Mouse (Mus musculus) liver, embryonic 18 days (tissue): Measurements from ENCODE around the gene Prss41. TPM values are rescaled to one million over a fixed set of nuclear protein-coding genes. Genes with fewer than 3 reads are reported as not detected.

Source experiments
- polyA plus RNA-seq: library from polyadenylated mRNA; depleted of rRNA; stranded (reverse); fragments of >200 nt; gene quantifications from 2 replicates; pipeline ENCODE4 v1.2.3, GENCODE M21; 2012; rRNA removed

Gene Prss41
- polyA plus RNA-seq: 0.14 and 0.19 TPM in 2 replicates

DNA sequence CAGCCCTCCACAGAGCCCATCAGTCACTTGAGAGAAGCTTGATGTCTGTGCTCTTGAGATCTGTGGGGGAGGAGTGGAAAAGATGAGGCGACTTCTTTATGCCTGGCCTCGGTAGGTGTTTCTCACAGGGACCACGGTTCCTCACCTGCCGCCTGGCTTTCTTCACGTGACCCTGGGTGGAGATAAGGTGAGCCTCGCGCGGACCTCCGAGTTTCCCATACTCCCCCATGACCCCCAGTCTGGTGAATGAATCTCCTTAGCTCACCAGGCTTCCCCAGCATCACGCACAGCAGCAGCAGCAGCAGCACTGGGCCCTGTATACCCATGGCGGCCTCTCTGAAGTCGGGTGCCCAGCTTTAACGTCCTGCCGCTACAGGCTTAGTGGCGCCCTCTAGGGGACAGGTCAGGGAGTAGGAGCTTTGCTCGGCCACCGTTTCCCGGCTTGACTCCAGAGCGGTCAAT is at the start of gene Prss41, which contains the start of gene Prss32:
Gene Prss41 (minus strand): TSS at position 361 of the 462 bp plus-strand sequence.
Gene Prss32 (plus strand): TSS at position 44 of the 462 bp plus-strand sequence.

DNA sequence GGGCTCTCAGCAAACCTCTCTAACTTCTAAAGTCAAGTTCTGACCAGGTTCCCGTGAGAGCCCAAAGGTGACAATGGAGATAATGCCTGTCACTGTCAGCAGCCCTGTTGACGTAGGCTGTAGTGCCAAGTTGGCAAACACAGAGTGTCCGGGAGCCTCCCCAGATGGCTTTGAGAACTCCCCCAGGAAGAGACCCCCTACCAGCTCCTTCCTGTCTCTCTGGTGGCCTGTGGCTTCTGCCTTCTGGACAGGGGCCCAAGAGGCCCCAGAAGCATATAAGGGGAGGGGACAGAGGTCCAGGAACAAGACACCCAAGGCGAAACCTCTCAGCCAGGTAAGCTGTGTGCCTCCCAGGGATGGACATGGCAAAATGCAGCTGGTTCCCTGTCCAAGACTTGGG is 36.6 kb upstream of the Prss41 start, which contains the start of the genes Dcpp1 and Dcpp2:
Gene Dcpp1 (plus strand): TSS at position 301 of the 400 bp plus-strand sequence.
Gene Dcpp2 (plus strand): TSS at position 305 of the 400 bp plus-strand sequence.

DNA sequence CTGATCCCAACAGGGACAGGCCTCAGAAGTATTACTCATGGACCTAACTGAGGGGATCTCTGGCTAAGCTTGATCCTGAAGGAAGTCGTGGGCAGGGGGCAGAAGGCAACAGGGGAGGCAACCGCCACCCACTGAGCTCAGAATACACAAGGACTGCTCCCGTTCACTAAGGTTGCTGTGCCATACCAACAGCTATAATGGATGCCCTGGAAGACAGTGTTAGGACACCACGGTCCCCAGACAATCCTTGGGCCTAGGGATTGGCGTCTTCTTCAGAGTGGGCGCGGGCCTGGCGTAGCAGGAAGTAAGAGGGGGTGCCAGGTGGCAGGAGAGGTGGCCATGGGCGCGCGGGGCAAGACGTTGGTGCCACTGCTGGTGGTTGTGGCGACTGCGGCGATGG is 23.8 kb upstream of the Prss41 start, which contains the start of gene Prss21:
Gene Prss21 (plus strand): TSS at position 301 of the 400 bp plus-strand sequence.

DNA sequence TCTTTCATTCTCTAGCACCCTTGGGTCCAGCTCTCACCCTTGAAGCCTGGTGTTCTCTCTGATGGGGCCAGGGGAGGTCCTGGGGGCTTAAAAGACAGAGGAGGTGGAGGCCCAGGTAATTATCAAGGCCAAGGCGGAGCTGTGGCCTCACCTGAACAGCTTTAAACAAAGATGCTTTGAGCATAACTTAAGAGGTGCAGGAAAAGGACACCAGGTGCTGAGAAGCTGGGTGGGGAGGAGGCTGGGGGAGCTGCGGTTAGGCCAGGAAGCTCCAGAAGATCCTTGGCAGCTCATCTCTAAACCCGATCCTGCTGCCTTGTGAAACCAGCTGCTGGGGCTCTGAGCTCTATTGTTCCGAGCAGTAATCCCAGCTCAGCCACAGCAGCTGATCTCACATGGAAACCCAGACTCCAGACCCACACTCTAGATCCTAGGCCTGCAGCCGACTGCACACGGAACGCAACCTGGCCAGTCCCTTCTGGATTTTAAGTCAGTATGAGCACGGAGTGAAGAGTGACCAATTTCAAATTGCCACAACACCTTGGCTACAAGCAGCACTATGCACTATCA is 7.9 kb downstream of the Prss41 start, which contains the start of gene Prss33:
Gene Prss33 (minus strand): TSS at position 51 of the 570 bp plus-strand sequence.

DNA sequence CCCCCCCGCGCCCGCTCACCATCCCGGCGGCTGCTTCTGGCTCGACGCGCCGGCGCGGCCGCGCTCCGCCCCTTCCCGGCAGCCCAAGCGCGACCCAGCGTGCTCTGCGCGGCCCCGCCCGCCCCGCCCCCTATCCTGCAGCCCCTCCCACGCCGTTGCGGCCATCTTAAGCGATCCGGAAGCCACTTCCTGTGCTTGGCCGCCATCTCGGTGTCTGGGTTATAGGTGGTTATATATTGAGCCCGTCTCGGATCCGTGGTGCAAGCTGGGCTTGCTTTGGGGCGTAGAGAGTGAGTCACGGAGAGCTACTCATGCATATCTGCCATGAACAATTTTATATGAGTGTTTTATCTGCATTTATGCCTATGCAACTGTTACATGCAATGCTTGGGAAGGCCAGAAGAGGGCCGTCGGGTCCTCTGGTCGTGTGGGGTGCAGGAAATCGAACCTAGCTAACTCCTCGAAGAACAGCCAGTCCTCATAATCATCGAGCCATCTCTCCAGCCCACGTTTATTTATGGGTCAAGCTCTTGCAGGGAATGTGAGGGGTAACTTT is 14.8 kb downstream of the Prss41 start, which contains the start of gene Elob:
Gene Elob (minus strand): TSS at position 73 of the 556 bp plus-strand sequence.

DNA sequence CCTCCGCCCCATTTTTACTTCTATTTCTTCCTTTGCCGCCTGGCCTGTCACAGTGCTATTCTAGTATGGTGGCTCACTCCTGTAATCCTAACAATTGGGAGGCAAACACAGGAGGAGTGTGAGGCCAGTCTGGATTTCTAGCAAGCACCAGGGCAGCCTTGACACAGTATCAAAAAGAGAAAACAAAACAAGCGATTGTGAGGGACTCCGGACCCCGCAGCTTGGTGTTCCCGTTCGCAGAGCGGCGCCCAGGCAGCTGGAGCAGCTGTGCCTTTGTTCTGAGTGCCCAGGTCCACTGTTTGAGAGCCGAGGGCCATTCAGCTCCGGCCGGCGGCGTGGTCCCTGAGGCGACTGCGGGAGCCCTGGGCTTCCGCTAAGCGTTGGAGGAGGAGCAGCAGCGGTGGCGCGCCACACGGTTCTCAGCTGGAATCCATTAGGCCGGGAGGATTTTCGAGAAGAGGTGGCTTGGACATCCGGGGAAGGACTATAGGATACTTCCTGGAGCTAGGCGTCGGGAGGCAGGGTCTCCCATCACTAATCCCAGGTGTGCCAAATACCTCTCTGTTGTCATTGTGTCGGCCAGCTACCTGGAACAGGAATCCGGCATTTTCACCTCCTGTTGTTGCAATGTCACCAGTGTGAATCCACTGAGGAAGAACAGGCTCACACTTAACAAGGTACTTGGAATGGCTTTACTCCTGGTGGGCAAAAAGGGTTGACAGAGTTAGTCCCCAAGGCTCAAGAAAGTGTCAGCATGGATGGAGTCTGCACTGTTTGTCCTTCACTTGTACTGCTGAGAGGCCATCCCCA is 53.5 kb downstream of the Prss41 start, which contains the start of gene Srrm2:
Gene Srrm2 (plus strand): TSS at position 264 of the 810 bp plus-strand sequence.

Other genes starting within 250 kb of the Prss41 start
- 2.8 and 3.6 TPM in 2 replicates for gene Zfp13, start 244.7 kb downstream of the Prss41 start, polyA plus RNA-seq
- gene Zscan10, start 243.3 kb downstream of the Prss41 start, polyA plus RNA-seq: 0.02 TPM in 1 of 2 replicates, not detected in the other
- gene Mmp25, start 198.9 kb downstream of the Prss41 start, polyA plus RNA-seq: 1.1 and 1.3 TPM in 2 replicates
- 0.07 and 0.11 TPM in 2 replicates for gene Bicdl2, start 183.7 kb downstream of the Prss41 start, polyA plus RNA-seq
- gene Hcfc1r1, start 170.6 kb downstream of the Prss41 start, polyA plus RNA-seq: 15.2 and 19.3 TPM in 2 replicates
- gene Thoc6, start 170.3 kb downstream of the Prss41 start, polyA plus RNA-seq: 12.8 and 12.9 TPM in 2 replicates
- 4.9 TPM in 2 replicates for gene Tnfrsf12a, start 166.7 kb downstream of the Prss41 start, polyA plus RNA-seq
- gene Cldn6, start 164.9 kb downstream of the Prss41 start, polyA plus RNA-seq: 2.8 and 3.0 TPM in 2 replicates
- 0.05 TPM in 2 replicates for gene Cldn9, start 160.1 kb downstream of the Prss41 start, polyA plus RNA-seq
- 0.02 and 0.05 TPM in 2 replicates for gene 1520401A03Rik, start 121.4 kb downstream of the Prss41 start, polyA plus RNA-seq
- gene Pkmyt1, start 117.8 kb downstream of the Prss41 start, polyA plus RNA-seq: 15.3 and 19.6 TPM in 2 replicates
- 2.7 and 3.4 TPM in 2 replicates for gene Paqr4, start 103.3 kb downstream of the Prss41 start, polyA plus RNA-seq
- not detected in 2 replicates for gene Kremen2, start 98.3 kb downstream of the Prss41 start, polyA plus RNA-seq
- gene Flywch1, start 72.6 kb downstream of the Prss41 start, polyA plus RNA-seq: 5.5 and 5.8 TPM in 2 replicates
- 1.1 and 1.3 TPM in 2 replicates for gene Flywch2, start 58.1 kb downstream of the Prss41 start, polyA plus RNA-seq
- 98.2 and 129 TPM in 2 replicates for gene Srrm2, start 53.6 kb downstream of the Prss41 start, polyA plus RNA-seq
- 283 and 284 TPM in 2 replicates for gene Elob, start 15.0 kb downstream of the Prss41 start, polyA plus RNA-seq
- gene Prss33, start 8.1 kb downstream of the Prss41 start, polyA plus RNA-seq: not detected in 2 replicates
- not detected in 2 replicates for gene Prss32, start 317 bp downstream of the Prss41 start, polyA plus RNA-seq
- gene Prss21, start 23.9 kb upstream of the Prss41 start, polyA plus RNA-seq: not detected in 2 replicates
- not detected in 2 replicates for gene Dcpp1, start 36.7 kb upstream of the Prss41 start, polyA plus RNA-seq
- gene Dcpp2, start 36.7 kb upstream of the Prss41 start, polyA plus RNA-seq: not detected in 2 replicates
- not detected in 2 replicates for gene Dcpp3, start 73.3 kb upstream of the Prss41 start, polyA plus RNA-seq
- not detected in 2 replicates for gene Sbp, start 97.5 kb upstream of the Prss41 start, polyA plus RNA-seq
- gene Sbpl, start 111.1 kb upstream of the Prss41 start, polyA plus RNA-seq: not detected in 2 replicates
- 0.14 and 0.16 TPM in 2 replicates for gene Prss30, start 136.4 kb upstream of the Prss41 start, polyA plus RNA-seq
- not detected in 2 replicates for gene Prss22, start 153.9 kb upstream of the Prss41 start, polyA plus RNA-seq
- not detected in 2 replicates for gene Prss27, start 194.0 kb upstream of the Prss41 start, polyA plus RNA-seq
- 7.4 and 7.8 TPM in 2 replicates for gene Kctd5, start 229.3 kb upstream of the Prss41 start, polyA plus RNA-seq